Mouse (Mus musculus) neural tube, embryonic 14.5 days (tissue): ENCODE results near the gene Rnf39. TPM values are rescaled to one million over a fixed set of nuclear protein-coding genes. Genes with fewer than 3 reads are reported as not detected.
A peak's percentile ranks its signal among the peaks of the same experiment; 100 is the strongest.

Experiments used
- ATAC-seq: fragments of 200-750 bp; cut with Nextera tagmentation; 2 replicates; pipeline ENCODE4 v1.8.0; 2017; ENCODE audit warnings: low read depth, mild to moderate bottlenecking, moderate TSS enrichment, moderate library complexity
- H3K27ac ChIP-seq: fragments of 300-500 bp; sonication (generic); 2 replicates; pipeline ENCODE4 v1.5.1; 2014; ENCODE audit warnings: low read depth, mild to moderate bottlenecking, control low read depth, low read length, moderate library complexity, mixed read lengths
- H3K27me3 ChIP-seq: fragments of 300-500 bp; sonication (generic); 2 replicates; pipeline ENCODE4 v1.6.1; 2014; ENCODE audit warnings: low read length; ENCODE audit not compliant: control insufficient read depth, insufficient read depth
- H3K36me3 ChIP-seq: fragments of 300-500 bp; sonication (generic); 2 replicates; pipeline ENCODE4 v1.6.1; 2014; ENCODE audit warnings: low read length, mixed read lengths; ENCODE audit not compliant: control insufficient read depth, insufficient read depth
- H3K4me1 ChIP-seq: fragments of 300-500 bp; sonication (generic); 2 replicates; pipeline ENCODE4 v1.6.1; 2014; ENCODE audit warnings: low read length; ENCODE audit not compliant: control insufficient read depth, insufficient read depth
- H3K4me2 ChIP-seq: fragments of 300-500 bp; sonication (generic); 2 replicates; pipeline ENCODE4 v1.6.1; 2014; ENCODE audit warnings: mild to moderate bottlenecking, low read depth, low read length, control low read depth
- H3K4me3 ChIP-seq: fragments of 300-500 bp; sonication (generic); 2 replicates; pipeline ENCODE4 v1.5.1; 2014; ENCODE audit warnings: low read depth, low read length, control low read depth, mixed read lengths
- H3K9ac ChIP-seq: fragments of 300-500 bp; sonication (generic); replicated peaks from 2 replicates; pipeline ENCODE4 v1.6.1; 2014; ENCODE audit warnings: low read depth, mild to moderate bottlenecking, control low read depth, low read length, mixed read lengths
- H3K9me3 ChIP-seq: fragments of 300-500 bp; sonication (generic); 2 replicates; pipeline ENCODE4 v1.6.1; 2016; ENCODE audit warnings: low read length; ENCODE audit not compliant: control insufficient read depth
- WGBS: fragments of 180-500 bp; shearing (Covaris S2); extraction: QIAGEN DNeasy Blood & Tissue Kit; methylation state at CpG from one replicate; pipeline ENCODE4 v1.1.7; 2014; 5-methylcytosine and 5-hydroxymethylcytosine counted together
- polyA plus RNA-seq: library from polyadenylated mRNA; unstranded; fragments of >200 nt; fragmentation: Nextera tagmentation; extraction: Ambion mirVana; gene quantifications from 2 replicates; pipeline ENCODE4 v1.2.1, GENCODE M21; 2014

Gene Rnf39
- polyA plus RNA-seq, 1 experiment from 2014 or later: 2.0 TPM

DNA sequence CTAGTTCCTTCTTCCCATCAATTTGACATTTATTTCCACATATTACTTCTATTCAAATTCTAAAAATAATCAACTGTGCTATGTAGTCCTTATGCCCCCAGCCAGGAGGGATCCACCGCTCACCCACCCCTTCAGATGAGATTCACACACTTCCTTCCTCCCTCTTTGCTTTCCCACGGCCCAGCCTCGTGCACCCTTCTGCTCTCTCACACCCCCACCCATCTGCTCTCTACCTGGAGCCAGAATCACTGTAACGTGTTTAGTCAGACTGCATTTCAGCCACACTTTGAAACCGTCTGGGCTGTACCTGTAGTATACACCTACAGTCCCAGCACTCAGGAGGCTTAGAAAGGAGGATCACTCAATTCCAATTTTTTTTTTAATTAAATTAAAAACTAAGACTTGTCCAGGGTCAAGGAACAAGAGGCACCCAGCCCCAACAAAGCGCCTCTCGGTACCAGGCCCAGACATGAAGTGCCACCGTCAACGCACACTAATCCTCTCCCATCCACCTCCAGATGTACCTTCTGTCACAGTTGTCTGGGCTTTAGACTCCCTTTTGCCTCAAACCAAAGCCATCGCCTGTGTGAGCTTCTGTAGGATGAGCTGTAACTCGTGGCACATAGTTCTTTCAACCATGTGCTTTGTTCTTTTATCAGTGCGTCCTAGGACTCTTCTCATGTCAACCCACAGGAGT, 13.3 kb upstream of the Rnf39 start:
- no peak overlapping the region for H3K9ac ChIP-seq

DNA sequence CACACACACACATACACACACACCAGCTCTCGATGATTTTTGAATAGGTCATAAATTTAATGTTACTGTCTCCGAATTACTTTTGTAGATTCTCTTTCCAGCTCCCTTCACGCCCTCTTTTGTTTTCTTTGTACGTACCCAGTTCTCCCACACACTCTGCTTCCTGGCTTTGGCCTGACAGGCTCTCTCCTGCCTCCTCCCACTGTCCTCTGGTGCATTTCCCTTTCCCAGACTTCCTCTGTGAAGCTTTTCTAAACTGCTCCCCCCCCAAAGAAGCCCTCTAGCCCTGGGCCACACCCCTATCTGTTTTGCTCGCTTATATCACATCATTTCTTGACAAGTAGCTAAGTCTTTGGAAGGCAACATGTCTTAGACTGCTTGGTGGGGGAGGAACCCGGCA, 12.5 kb upstream of the Rnf39 start:
- 49% methylated on average over 6 of the region's 6 CpGs for WGBS
- no peaks in the 10 kb centered on the region for H3K27me3 ChIP-seq
- no peaks in the 10 kb centered on the region for H3K36me3 ChIP-seq
- no peak overlapping the region for H3K9ac ChIP-seq
- H3K27ac ChIP-seq: no peak overlapping the region
- no peaks in the 10 kb centered on the region for H3K4me1 ChIP-seq
- ATAC-seq: no peak
- no peak overlapping the region for H3K4me3 ChIP-seq
- H3K4me2 ChIP-seq: no peak overlapping the region
- no peaks in the 10 kb centered on the region for H3K9me3 ChIP-seq

More for the DNA sequence above, 13.3 kb upstream of the Rnf39 start:
- Histone ChIP-seq H3K9me3 (no peaks in the 10 kb centered on the region), H3K27ac (no peak overlapping the region), H3K4me1 (no peaks in the 10 kb centered on the region), H3K4me2 (no peak overlapping the region), H3K27me3 (no peaks in the 10 kb centered on the region), H3K36me3 (no peaks in the 10 kb centered on the region), H3K4me3 (no peak overlapping the region)
- WGBS: 82% methylated on average over 12 of the region's 12 CpGs
- ATAC-seq: no peak

- H3K27ac ChIP-seq: no peak overlapping the region
- no peak overlapping the region for H3K4me2 ChIP-seq
- no peaks in the 10 kb centered on the region for H3K4me1 ChIP-seq
- 89% methylated on average over 4 of the region's 4 CpGs for WGBS
- H3K27me3 ChIP-seq: no peaks in the 10 kb centered on the region
- ATAC-seq: no peak
- no peaks in the 10 kb centered on the region for H3K36me3 ChIP-seq
- no peaks in the 10 kb centered on the region for H3K9me3 ChIP-seq
- H3K4me3 ChIP-seq: no peak overlapping the region
- no peak overlapping the region for H3K9ac ChIP-seq
These were observed 11.6 kb upstream of the Rnf39 start for GRCm38 (mm10) chr17:36931130-36931529.

DNA sequence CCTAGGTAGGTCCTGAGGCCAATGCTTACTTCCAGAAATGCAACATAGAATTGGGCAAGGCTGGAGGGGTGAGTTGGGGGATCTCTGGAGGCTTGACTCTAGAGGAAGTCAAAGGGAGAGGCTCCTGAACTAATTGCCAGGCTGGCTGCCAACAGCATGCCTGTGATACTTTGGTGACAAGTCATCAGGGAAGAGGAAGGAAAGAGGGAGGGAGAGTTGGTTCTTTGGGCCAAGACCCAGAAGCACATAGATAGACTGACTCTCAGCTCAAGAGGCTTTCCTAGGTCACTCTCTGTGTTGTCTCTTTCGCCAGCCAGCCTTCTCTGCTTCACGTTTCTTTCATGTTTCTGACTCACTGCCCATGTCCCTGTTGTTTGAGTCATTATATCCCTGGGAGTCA, 10.9 kb upstream of the Rnf39 start:
- H3K27me3 ChIP-seq: no peaks in the 10 kb centered on the region
- 78% methylated on average over 2 of the region's 2 CpGs for WGBS
- no peak for ATAC-seq

GRCm38 (mm10) chr17:36938056-36938455, 4.7 kb upstream of the Rnf39 start:
- 86% methylated on average over 2 of the region's 2 CpGs for WGBS
- ATAC-seq: no peak
- H3K27ac ChIP-seq: no peak overlapping the region
- H3K9me3 ChIP-seq: no peaks in the 10 kb centered on the region
- no peaks in the 10 kb centered on the region for H3K4me1 ChIP-seq
- H3K4me3 ChIP-seq: no peak overlapping the region
- H3K4me2 ChIP-seq: no peak overlapping the region
- H3K36me3 ChIP-seq: no peaks in the 10 kb centered on the region
- no peak overlapping the region for H3K9ac ChIP-seq
- H3K27me3 ChIP-seq: peaks cover 11% of the 10 kb centered on the region; the same call in 1 of the 2 replicates

More for the DNA sequence above, 10.9 kb upstream of the Rnf39 start:
- H3K27ac ChIP-seq: no peak overlapping the region
- H3K36me3 ChIP-seq: no peaks in the 10 kb centered on the region
- H3K9me3 ChIP-seq: no peaks in the 10 kb centered on the region
- no peaks in the 10 kb centered on the region for H3K4me1 ChIP-seq
- no peak overlapping the region for H3K9ac ChIP-seq
- no peak overlapping the region for H3K4me2 ChIP-seq
- no peak overlapping the region for H3K4me3 ChIP-seq

DNA sequence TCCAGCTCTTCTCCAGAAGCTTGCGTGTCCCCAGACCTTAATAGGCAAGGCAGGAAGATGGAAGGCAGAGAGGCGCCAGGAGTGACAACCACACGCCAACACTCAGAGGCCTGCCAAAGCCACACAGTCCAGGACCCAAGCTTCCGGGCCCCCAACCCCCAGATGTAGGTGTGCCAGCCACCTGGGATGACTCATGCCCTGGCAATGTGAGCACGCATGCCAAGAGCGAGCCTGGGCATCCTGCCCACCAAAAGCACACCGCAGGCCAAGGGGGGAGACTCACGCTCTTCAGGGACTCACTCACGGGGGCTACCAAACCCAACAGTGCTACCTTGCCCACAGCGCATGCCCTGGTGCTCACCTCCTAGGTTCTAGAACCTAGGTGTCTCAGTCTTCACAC, 327 bp upstream of the Rnf39 start:
- peak overlapping the region; percentile 35 for H3K4me3 ChIP-seq
- H3K27ac ChIP-seq: no peak overlapping the region
- ATAC-seq: no peak
- H3K9me3 ChIP-seq: no peaks in the 10 kb centered on the region
- peak overlapping the region; percentile 59 for H3K4me2 ChIP-seq
- peaks cover 22% of the 10 kb centered on the region for H3K27me3 ChIP-seq
- no peak overlapping the region for H3K9ac ChIP-seq
- peaks cover 8% of the 10 kb centered on the region; the same call in 1 of the 2 replicates for H3K4me1 ChIP-seq
- 60% methylated on average over 10 of the region's 10 CpGs for WGBS
- no peaks in the 10 kb centered on the region for H3K36me3 ChIP-seq

DNA sequence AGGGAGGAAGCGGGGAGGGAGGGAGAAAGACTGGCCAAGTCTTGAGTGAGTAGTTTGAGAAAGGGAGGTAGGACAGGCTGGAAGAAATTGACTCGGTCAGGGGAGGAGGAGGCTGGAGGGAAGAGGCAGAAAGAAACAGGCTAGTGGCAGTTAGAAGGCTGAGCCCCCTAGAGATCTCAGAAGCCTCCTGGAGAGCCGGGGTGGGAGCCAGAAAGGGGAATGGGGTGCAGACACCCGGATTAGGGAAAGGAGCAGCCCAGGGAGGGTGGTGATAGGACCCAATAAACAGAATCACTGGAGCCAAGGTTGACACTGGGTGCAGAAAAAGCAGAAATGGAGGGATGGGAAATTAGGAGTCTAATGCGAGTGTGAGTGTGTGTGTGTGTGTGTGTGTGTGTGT, 973 bp downstream of the Rnf39 start:
- Histone ChIP-seq H3K36me3 (peaks cover 6% of the 10 kb centered on the region; the same call in 1 of the 2 replicates), H3K9ac (no peak overlapping the region), H3K27ac (no peak overlapping the region), H3K9me3 (no peaks in the 10 kb centered on the region), H3K4me2 (peak overlapping the region; percentile 59; the same call in 1 of the 2 replicates), H3K4me3 (no peak overlapping the region), H3K4me1 (peaks cover 8% of the 10 kb centered on the region; the same call in 1 of the 2 replicates), H3K27me3 (peaks cover 22% of the 10 kb centered on the region)
- WGBS: 12% methylated on average over 5 of the region's 5 CpGs
- no peak for ATAC-seq

- H3K4me2 ChIP-seq: no peak overlapping the region
- 5% methylated on average over 9 of the region's 9 CpGs for WGBS
These were observed 1.5 kb downstream of the Rnf39 start for GRCm38 (mm10) chr17:36944121-36944775.

More at GRCm38 (mm10) chr17:36944121-36944775, 1.5 kb downstream of the Rnf39 start:
- no peak overlapping the region for H3K4me3 ChIP-seq
- H3K36me3 ChIP-seq: peaks cover 6% of the 10 kb centered on the region; the same call in 1 of the 2 replicates
- no peak overlapping the region for H3K9ac ChIP-seq
- no peaks in the 10 kb centered on the region for H3K9me3 ChIP-seq
- no peak for ATAC-seq
- no peak overlapping the region for H3K27ac ChIP-seq
- H3K4me1 ChIP-seq: peaks cover 8% of the 10 kb centered on the region; the same call in 1 of the 2 replicates
- peaks cover 22% of the 10 kb centered on the region for H3K27me3 ChIP-seq
